Mouse (Mus musculus) intestine, embryonic 15.5 days (tissue): ENCODE results near the gene Plscr5. TPM values are rescaled to one million over a fixed set of nuclear protein-coding genes. Genes with fewer than 3 reads are reported as not detected.

Experiments used
- ATAC-seq: fragments of 200-750 bp; cut with Nextera tagmentation; 2 replicates; pipeline ENCODE4 v1.8.0; 2017; ENCODE audit warnings: moderate TSS enrichment, moderate library complexity
- H3K27ac ChIP-seq: fragments of 300-500 bp; sonication (generic); 2 replicates; pipeline ENCODE4 v1.5.1; 2015; ENCODE audit warnings: mild to moderate bottlenecking, inconsistent platforms
- H3K27me3 ChIP-seq: fragments of 300-500 bp; sonication (generic); replicated peaks from 2 replicates; pipeline ENCODE4 v1.6.1; 2015; ENCODE audit warnings: inconsistent platforms
- H3K36me3 ChIP-seq: fragments of 300-500 bp; sonication (generic); 2 replicates; pipeline ENCODE4 v1.6.1; 2015; ENCODE audit warnings: inconsistent platforms
- H3K4me1 ChIP-seq: fragments of 300-500 bp; sonication (generic); replicated peaks from 2 replicates; pipeline ENCODE4 v1.6.1; 2015; ENCODE audit warnings: inconsistent platforms
- H3K4me2 ChIP-seq: fragments of 300-500 bp; sonication (generic); replicated peaks from 2 replicates; pipeline ENCODE4 v1.6.1; 2015; ENCODE audit warnings: mild to moderate bottlenecking, inconsistent platforms
- H3K4me3 ChIP-seq: fragments of 300-500 bp; sonication (generic); replicated peaks from 2 replicates; pipeline ENCODE4 v1.5.1; 2015; ENCODE audit warnings: inconsistent platforms
- H3K9ac ChIP-seq: fragments of 300-500 bp; sonication (generic); 2 replicates; pipeline ENCODE4 v1.6.1; 2015; ENCODE audit warnings: inconsistent platforms
- H3K9me3 ChIP-seq: fragments of 300-500 bp; sonication (generic); 2 replicates; pipeline ENCODE4 v1.6.1; 2016; ENCODE audit warnings: inconsistent platforms
- WGBS: fragments of 180-500 bp; shearing (Covaris S2); methylation state at CpG from one replicate; pipeline ENCODE4 v1.1.7; 2015; 5-methylcytosine and 5-hydroxymethylcytosine counted together
- polyA plus RNA-seq: library from polyadenylated mRNA; unstranded; fragments of >200 nt; fragmentation: Nextera tagmentation; extraction: Ambion mirVana; gene quantifications from 2 replicates; pipeline ENCODE4 v1.2.1, GENCODE M21; 2015

Gene Plscr5
- polyA plus RNA-seq, 1 experiment from 2014 or later, result not detected

DNA sequence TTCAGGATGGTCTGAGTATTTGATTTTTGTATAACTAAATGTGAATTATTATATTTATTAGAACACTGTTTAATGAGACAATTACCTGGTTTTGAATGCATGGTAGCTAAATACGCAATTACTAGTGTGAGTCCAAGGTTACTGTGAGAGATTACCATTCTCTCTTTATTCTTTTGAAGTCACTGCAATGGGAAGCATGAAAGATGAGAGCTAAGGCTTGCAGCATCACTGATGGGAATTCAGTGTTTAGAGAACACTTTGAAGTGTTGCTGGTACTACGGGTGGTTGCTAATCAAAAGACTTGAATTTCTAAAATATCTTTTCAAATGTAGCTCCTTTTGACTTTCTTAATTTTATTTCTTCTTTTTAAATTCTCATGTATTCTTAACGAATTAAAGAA lies 17.1 kb downstream of the Plscr5 start:
- Histone ChIP-seq H3K9ac (no peak overlapping the region), H3K4me1 (no peaks in the 10 kb centered on the region), H3K4me3 (no peak overlapping the region), H3K36me3 (no peaks in the 10 kb centered on the region), H3K27ac (no peak overlapping the region), H3K9me3 (no peaks in the 10 kb centered on the region), H3K4me2 (no peak overlapping the region), H3K27me3 (no peaks in the 10 kb centered on the region)
- 87% methylated on average over 3 of the region's 3 CpGs for WGBS
- ATAC-seq, result no peak

GRCm38 (mm10) chr9:92210386-92210967 lies 17.7 kb downstream of the Plscr5 start:
- ATAC-seq, result no peak
- Histone ChIP-seq H3K4me3 (no peak overlapping the region), H3K4me2 (no peak overlapping the region), H3K27ac (no peak overlapping the region), H3K9me3 (no peaks in the 10 kb centered on the region), H3K9ac (no peak overlapping the region), H3K4me1 (no peaks in the 10 kb centered on the region), H3K36me3 (no peaks in the 10 kb centered on the region), H3K27me3 (no peaks in the 10 kb centered on the region)
- whole genome bisulfite sequencing, result 55% methylated on average over 7 of the region's 7 CpGs

GRCm38 (mm10) chr9:92211048-92211447 lies 18.3 kb downstream of the Plscr5 start:
- ATAC-seq, result no peak
- no peaks in the 10 kb centered on the region for H3K36me3 ChIP-seq
- no peaks in the 10 kb centered on the region for H3K9me3 ChIP-seq
- no peaks in the 10 kb centered on the region for H3K4me1 ChIP-seq
- H3K27ac ChIP-seq, result no peak overlapping the region
- no peak overlapping the region for H3K4me3 ChIP-seq
- no peak overlapping the region for H3K9ac ChIP-seq
- H3K4me2 ChIP-seq, result no peak overlapping the region
- H3K27me3 ChIP-seq, result no peaks in the 10 kb centered on the region
- WGBS, result 20% methylated on average over 3 of the region's 3 CpGs

DNA sequence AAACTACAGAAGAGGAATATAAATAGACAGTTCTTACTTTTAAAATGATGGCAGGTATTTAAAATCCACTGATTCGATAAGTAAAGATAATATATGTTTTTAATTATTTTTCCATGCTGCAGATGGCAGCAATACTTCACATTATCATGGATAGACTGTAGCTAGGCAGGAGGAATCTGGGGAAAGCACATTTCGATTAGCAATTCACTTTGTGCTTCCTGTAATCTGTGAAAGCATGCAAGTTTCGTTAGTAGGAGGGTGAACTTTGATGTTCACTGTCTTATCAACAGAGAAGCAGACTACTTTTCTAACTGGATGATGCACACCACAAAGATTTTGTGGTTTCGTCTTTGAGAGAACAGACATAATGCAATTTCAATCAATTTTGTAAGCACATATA lies 24.7 kb downstream of the Plscr5 start:
- WGBS, result 65% methylated on average over 4 of the region's 4 CpGs
- Histone ChIP-seq H3K9me3 (no peaks in the 10 kb centered on the region), H3K36me3 (no peaks in the 10 kb centered on the region), H3K4me3 (no peak overlapping the region), H3K4me2 (no peak overlapping the region), H3K27ac (no peak overlapping the region), H3K27me3 (no peaks in the 10 kb centered on the region), H3K4me1 (no peaks in the 10 kb centered on the region), H3K9ac (no peak overlapping the region)
- ATAC-seq, result no peak

GRCm38 (mm10) chr9:92217896-92218295 lies 25.2 kb downstream of the Plscr5 start:
- no peaks in the 10 kb centered on the region for H3K9me3 ChIP-seq
- H3K27me3 ChIP-seq, result no peaks in the 10 kb centered on the region
- H3K4me1 ChIP-seq, result no peaks in the 10 kb centered on the region
- ATAC-seq, result no peak
- no peak overlapping the region for H3K27ac ChIP-seq
- 86% methylated on average over 2 of the region's 2 CpGs for WGBS
- H3K9ac ChIP-seq, result no peak overlapping the region
- H3K4me3 ChIP-seq, result no peak overlapping the region
- H3K4me2 ChIP-seq, result no peak overlapping the region
- no peaks in the 10 kb centered on the region for H3K36me3 ChIP-seq

DNA sequence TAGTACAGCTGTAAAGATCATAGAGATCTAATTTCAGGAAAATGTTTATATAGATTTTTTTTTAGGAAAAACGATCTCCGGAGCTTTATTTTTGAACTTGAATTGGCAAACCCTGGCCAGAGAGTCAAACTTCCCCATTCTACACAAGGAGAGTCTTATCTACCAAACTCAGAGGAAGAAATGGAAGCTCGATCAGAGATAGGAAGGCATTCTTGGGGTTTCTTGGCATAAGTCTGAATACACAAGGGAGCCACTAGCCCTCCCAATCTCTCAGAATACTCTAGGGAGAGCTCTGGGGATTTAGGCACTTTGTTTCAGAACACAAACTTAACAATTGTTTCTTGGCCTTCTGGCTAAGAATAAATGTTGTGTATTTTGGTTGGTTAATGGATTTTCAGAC lies 27.4 kb downstream of the Plscr5 start:
- 67% methylated on average over 3 of the region's 3 CpGs for WGBS
- no peaks in the 10 kb centered on the region for H3K4me1 ChIP-seq
- H3K9me3 ChIP-seq, result no peaks in the 10 kb centered on the region
- no peak for ATAC-seq
- no peak overlapping the region for H3K9ac ChIP-seq
- no peak overlapping the region for H3K4me3 ChIP-seq
- no peaks in the 10 kb centered on the region for H3K27me3 ChIP-seq
- H3K36me3 ChIP-seq, result no peaks in the 10 kb centered on the region
- no peak overlapping the region for H3K27ac ChIP-seq
- H3K4me2 ChIP-seq, result no peak overlapping the region

- peak; percentile 85 for ATAC-seq
- no peak overlapping the region for H3K4me3 ChIP-seq
- H3K9me3 ChIP-seq, result no peaks in the 10 kb centered on the region
- H3K27me3 ChIP-seq, result no peaks in the 10 kb centered on the region
- no peak overlapping the region for H3K4me2 ChIP-seq
- no peaks in the 10 kb centered on the region for H3K36me3 ChIP-seq
- H3K9ac ChIP-seq, result no peak overlapping the region
- H3K4me1 ChIP-seq, result no peaks in the 10 kb centered on the region
- H3K27ac ChIP-seq, result no peak overlapping the region
Observed at GRCm38 (mm10) chr9:92221480-92221879, 28.7 kb downstream of the Plscr5 start.

GRCm38 (mm10) chr9:92224598-92225231 lies 32.0 kb downstream of the Plscr5 start:
- WGBS, result 88% methylated on average over 1 of the region's 1 CpGs
- no peaks in the 10 kb centered on the region for H3K36me3 ChIP-seq
- H3K27me3 ChIP-seq, result no peaks in the 10 kb centered on the region
- no peak overlapping the region for H3K9ac ChIP-seq
- ATAC-seq, result no peak
- H3K27ac ChIP-seq, result no peak overlapping the region
- no peak overlapping the region for H3K4me2 ChIP-seq
- no peaks in the 10 kb centered on the region for H3K9me3 ChIP-seq
- no peak overlapping the region for H3K4me3 ChIP-seq
- H3K4me1 ChIP-seq, result no peaks in the 10 kb centered on the region

GRCm38 (mm10) chr9:92226127-92226655 lies 33.5 kb downstream of the Plscr5 start:
- Histone ChIP-seq H3K4me3 (no peak overlapping the region), H3K4me1 (no peaks in the 10 kb centered on the region), H3K27ac (no peak overlapping the region), H3K9me3 (no peaks in the 10 kb centered on the region), H3K9ac (no peak overlapping the region), H3K36me3 (no peaks in the 10 kb centered on the region), H3K4me2 (no peak overlapping the region), H3K27me3 (no peaks in the 10 kb centered on the region)
- no peak for ATAC-seq
- WGBS, result 52% methylated on average over 3 of the region's 3 CpGs

- H3K4me1 ChIP-seq, result no peaks in the 10 kb centered on the region
- H3K27me3 ChIP-seq, result no peaks in the 10 kb centered on the region
- H3K27ac ChIP-seq, result no peak overlapping the region
- ATAC-seq, result no peak
- H3K4me3 ChIP-seq, result no peak overlapping the region
- no peaks in the 10 kb centered on the region for H3K9me3 ChIP-seq
- H3K9ac ChIP-seq, result no peak overlapping the region
- no peaks in the 10 kb centered on the region for H3K36me3 ChIP-seq
- H3K4me2 ChIP-seq, result no peak overlapping the region
- WGBS, result 83% methylated on average over 3 of the region's 3 CpGs
Observed at GRCm38 (mm10) chr9:92226795-92227194, 34.1 kb downstream of the Plscr5 start.

GRCm38 (mm10) chr9:92228867-92229832 lies 36.4 kb downstream of the Plscr5 start:
- peak; percentile 84 for ATAC-seq
- Histone ChIP-seq H3K4me3 (no peak overlapping the region), H3K9ac (no peak overlapping the region), H3K36me3 (no peaks in the 10 kb centered on the region), H3K27me3 (no peaks in the 10 kb centered on the region), H3K27ac (peak overlapping the region; percentile 36), H3K4me1 (no peaks in the 10 kb centered on the region), H3K9me3 (no peaks in the 10 kb centered on the region), H3K4me2 (no peak overlapping the region)
- 73% methylated on average over 16 of the region's 16 CpGs for WGBS

DNA sequence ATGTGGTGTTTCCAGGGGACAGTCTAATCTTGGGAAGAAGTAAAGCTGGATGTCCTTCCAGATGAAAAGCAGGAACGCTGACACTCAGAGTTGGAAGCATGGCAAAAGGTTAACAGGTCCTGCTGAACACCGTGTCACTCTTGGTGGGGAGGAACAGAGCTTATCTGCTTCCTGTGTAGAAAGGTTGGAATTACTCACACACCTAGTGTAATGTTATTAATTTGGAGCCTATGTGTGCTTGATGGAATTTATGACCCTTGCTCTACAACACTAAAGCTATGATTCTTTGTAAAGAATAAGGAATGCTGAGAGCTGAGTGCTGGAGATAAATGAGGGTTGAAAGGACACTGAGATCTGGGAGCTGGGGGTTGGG lies 37.1 kb downstream of the Plscr5 start:
- Histone ChIP-seq H3K27ac (peak overlapping the region; percentile 36; the same call in 1 of the 2 replicates), H3K4me3 (no peak overlapping the region), H3K9me3 (no peaks in the 10 kb centered on the region), H3K4me1 (no peaks in the 10 kb centered on the region), H3K27me3 (no peaks in the 10 kb centered on the region), H3K9ac (no peak overlapping the region), H3K4me2 (no peak overlapping the region), H3K36me3 (no peaks in the 10 kb centered on the region)
- WGBS, result 33% methylated on average over 2 of the region's 2 CpGs
- ATAC-seq, result peak; percentile 81
